Mouse (Mus musculus) layer of hippocampus, postnatal 36 days (tissue): Measurements from ENCODE around the gene Abcb5. TPM values are rescaled to one million over a fixed set of nuclear protein-coding genes. Genes with fewer than 3 reads are reported as not detected.

Source experiments
- DNase-seq, 2 experiments: peaks; one replicate each; pipeline ENCODE4 v3.0.0; 2022
- total RNA-seq, 2 experiments: library from RNA; stranded (reverse); gene quantifications; 2 replicates each; pipeline ENCODE4 v1.2.3; 2021

Gene Abcb5
- total RNA-seq, 2 experiments from 2014 or later: not detected

- DNase-seq: no peak
These were observed 118.2 kb downstream of the Abcb5 start for GRCm38 (mm10) chr12:118847861-118848495.

GRCm38 (mm10) chr12:118847381-118847780 lies 118.8 kb downstream of the Abcb5 start:
- no peak for DNase-seq

GRCm38 (mm10) chr12:118846649-118847321 lies 119.4 kb downstream of the Abcb5 start:
- no peak for DNase-seq

GRCm38 (mm10) chr12:118846221-118846620 lies 120.0 kb downstream of the Abcb5 start, which contains the start of gene Sp8:
TSS of gene Sp8 (plus strand) at chr12:118846329.
- no peak for DNase-seq

- no peak for DNase-seq
These were observed 120.9 kb downstream of the Abcb5 start for GRCm38 (mm10) chr12:118845351-118845750.

- no peak for DNase-seq
These were observed 121.4 kb downstream of the Abcb5 start for GRCm38 (mm10) chr12:118844841-118845240.

GRCm38 (mm10) chr12:118844111-118844510 lies 122.1 kb downstream of the Abcb5 start:
- DNase-seq: no peak

GRCm38 (mm10) chr12:118842671-118843411 lies 123.4 kb downstream of the Abcb5 start:
- DNase-seq: no peak

- DNase-seq: no peak
These were observed 124.2 kb downstream of the Abcb5 start for GRCm38 (mm10) chr12:118841971-118842550.

- no peak for DNase-seq
These were observed 124.8 kb downstream of the Abcb5 start for GRCm38 (mm10) chr12:118841381-118841922.

GRCm38 (mm10) chr12:118840861-118841260 lies 125.4 kb downstream of the Abcb5 start:
- DNase-seq: no peak

GRCm38 (mm10) chr12:118840301-118840700 lies 125.9 kb downstream of the Abcb5 start:
- no peak for DNase-seq

GRCm38 (mm10) chr12:118839398-118839797 lies 126.8 kb downstream of the Abcb5 start:
- DNase-seq: no peak

GRCm38 (mm10) chr12:118838260-118838659 lies 128.0 kb downstream of the Abcb5 start:
- DNase-seq: no peak

- no peak for DNase-seq
These were observed 128.9 kb downstream of the Abcb5 start for GRCm38 (mm10) chr12:118837361-118837760.

- DNase-seq: no peak
These were observed 129.5 kb downstream of the Abcb5 start for GRCm38 (mm10) chr12:118836411-118837341.

GRCm38 (mm10) chr12:118829881-118830280 lies 136.3 kb downstream of the Abcb5 start:
- DNase-seq: no peak
